Mouse (Mus musculus): ENCODE data around the gene Gm17728. TPM values are rescaled to one million over a fixed set of nuclear protein-coding genes. Genes with fewer than 3 reads are reported as not detected.

Gene Gm17728
- polyA plus RNA-seq, 1 experiment from 2014 or later: not detected

Other genes starting within 250 kb of the Gm17728 start
- not detected in 2 replicates for gene Pabpc6, start 247.7 kb downstream of the Gm17728 start, polyA plus RNA-seq (2015; fragmentation: Nextera tagmentation; extraction: Ambion mirVana)

All from neural tube, embryonic 15.5 days (tissue).